8 mouse cellular contexts compared by ENCODE assay signal in genomic region chr5:24360792-24361454, GRCm38 (mm10). TPM values are rescaled to one million over a fixed set of nuclear protein-coding genes. Genes with fewer than 3 reads are reported as not detected.
DNase-seq lines count a peak whose midpoint lies in the region; ATAC-seq and TF ChIP-seq lines count a peak whose summit lies in the region.

No protein-coding gene starts in this region.

- 3% methylated on average over 7 of the region's 7 CpGs for WGBS in limb, embryonic 11.5 days
- WGBS in midbrain, embryonic 14.5 days = 0% methylated on average over 7 of the region's 7 CpGs
- under 1% methylated on average over 7 of the region's 7 CpGs for WGBS in spleen, adult 2 months

- H3K4me3 ChIP-seq in limb, embryonic 11.5 days (ENCODE audit: low read depth, low read length) = no peak overlapping the region
- no peak overlapping the region for H3K4me3 ChIP-seq in midbrain, embryonic 14.5 days (replicated peaks; ENCODE audit: low read depth, low read length)
- H3K4me3 ChIP-seq in spleen, adult 2 months (ENCODE audit: extremely low read depth, insufficient read depth, insufficient read length) = no peak overlapping the region

- no peak for TF ChIP-seq POLR2A in spleen, adult 2 months (IDR thresholded peaks at IDR 0.05; ENCODE audit: low read depth, low read length)

- H3K4me2 ChIP-seq in limb, embryonic 11.5 days (ENCODE audit: low read depth, severe bottlenecking) = no peak overlapping the region
- no peak overlapping the region for H3K4me2 ChIP-seq in midbrain, embryonic 14.5 days (ENCODE audit: low read length)

- no peak overlapping the region for H3K9ac ChIP-seq in limb, embryonic 11.5 days (ENCODE audit: low read length)
- no peak overlapping the region; the same call in 1 of the 2 replicates for H3K9ac ChIP-seq in midbrain, embryonic 14.5 days (replicated peaks; ENCODE audit: low read length)

- peak; percentile 61 for DNase-seq in ovary, postnatal 10 days (ENCODE audit: low spot score)
- DNase-seq in ovary, adult 18-20 months (ENCODE audit: low spot score) = no peak
- peak; percentile 70 for DNase-seq in embryo, embryonic 11.5 days (ENCODE audit: low read depth, low spot score)
- peak; percentile 87 to 94 for DNase-seq in heart, adult 18-20 months
- peak; percentile 65 for DNase-seq in kidney, adult 11 months
- peak; percentile 90 for DNase-seq in limb, embryonic 11.5 days (ENCODE audit: low spot score)
- peak; percentile 93 for DNase-seq in midbrain, embryonic 14.5 days
- DNase-seq in spleen, adult 2 months (ENCODE audit: low read depth in 1 of 2, low spot score in 2 of 2) = peak; percentile 50 to 67

- H3K4me1 ChIP-seq in limb, embryonic 11.5 days (ENCODE audit: control insufficient read depth, insufficient read depth, low read length) = no peaks in the 10 kb centered on the region
- no peaks in the 10 kb centered on the region for H3K4me1 ChIP-seq in midbrain, embryonic 14.5 days (ENCODE audit: control insufficient read depth, insufficient read depth, low read length)
- no peaks in the 10 kb centered on the region for H3K4me1 ChIP-seq in spleen, adult 2 months (ENCODE audit: control insufficient read depth, insufficient read depth, insufficient read length)

- no peaks in the 10 kb centered on the region for H3K36me3 ChIP-seq in limb, embryonic 11.5 days (ENCODE audit: control insufficient read depth, insufficient read depth, low read length)
- H3K36me3 ChIP-seq in midbrain, embryonic 14.5 days (ENCODE audit: control insufficient read depth, insufficient read depth, low read length) = no peaks in the 10 kb centered on the region
- H3K36me3 ChIP-seq in spleen, adult 2 months (ENCODE audit: control insufficient read depth, insufficient read depth, low read length) = no peaks in the 10 kb centered on the region

- no peaks in the 10 kb centered on the region for H3K9me3 ChIP-seq in limb, embryonic 11.5 days (ENCODE audit: control insufficient read depth, low read length)
- no peaks in the 10 kb centered on the region for H3K9me3 ChIP-seq in midbrain, embryonic 14.5 days (ENCODE audit: control insufficient read depth, low read length)

- no peaks in the 10 kb centered on the region for H3K27me3 ChIP-seq in limb, embryonic 11.5 days (ENCODE audit: control insufficient read depth, insufficient read depth, low read length)
- no peaks in the 10 kb centered on the region for H3K27me3 ChIP-seq in midbrain, embryonic 14.5 days (ENCODE audit: control insufficient read depth, insufficient read depth, low read length)
- H3K27me3 ChIP-seq in spleen, adult 2 months (ENCODE audit: control insufficient read depth, insufficient read depth, low read length) = no peaks in the 10 kb centered on the region

- no peak overlapping the region for H3K27ac ChIP-seq in limb, embryonic 11.5 days (replicated peaks; ENCODE audit: low read depth, low read length)
- H3K27ac ChIP-seq in midbrain, embryonic 14.5 days (replicated peaks; ENCODE audit: low read depth, low read length) = no peak overlapping the region
- no peak overlapping the region for H3K27ac ChIP-seq in spleen, adult 2 months (ENCODE audit: insufficient read depth, low read length)

- ATAC-seq in limb, embryonic 11.5 days (ENCODE audit: insufficient number of reproducible peaks, low FRiP score, low TSS enrichment, low read depth) = 0 out of 2 replicates have a peak, but pooled peaks have one; percentile 38
- ATAC-seq in midbrain, embryonic 14.5 days (ENCODE audit: low FRiP score, low TSS enrichment) = peak; percentile 70

- peak; percentile 90; the same call in 1 of the 2 replicates for TF ChIP-seq CTCF in spleen, adult 2 months (IDR thresholded peaks at IDR 0.05; ENCODE audit: extremely low read depth, insufficient read depth, insufficient read length, insufficient replicate concordance)

RNA-seq across cellular contexts. Expression of gene Nos3, which starts 3.7 kb away (rescaled TPM):
- 10 to 100 TPM; 21.8 to 22.6 TPM for total RNA-seq in heart, adult 18-20 months (2021)
- polyA plus RNA-seq in limb, embryonic 11.5 days (2014; fragmentation: Nextera tagmentation; extraction: Ambion mirVana) = 4.8 and 5.3 TPM in 2 replicates
- 5.1 and 7.0 TPM in 2 replicates for polyA plus RNA-seq in midbrain, embryonic 14.5 days (2014; fragmentation: Nextera tagmentation; extraction: Ambion mirVana)
- polyA plus RNA-seq in spleen, adult 2 months (2012; rRNA removed) = 8.4 and 8.5 TPM in 2 replicates

RNA-seq across cellular contexts. Expression of gene Kcnh2, which starts 9.5 kb away (rescaled TPM):
- total RNA-seq in heart, adult 18-20 months (2021) = 10 to 100 TPM; 52.6 to 61.1 TPM
- 6.7 and 7.1 TPM in 2 replicates for polyA plus RNA-seq in limb, embryonic 11.5 days (2014; fragmentation: Nextera tagmentation; extraction: Ambion mirVana)
- 10.2 and 13.1 TPM in 2 replicates for polyA plus RNA-seq in midbrain, embryonic 14.5 days (2014; fragmentation: Nextera tagmentation; extraction: Ambion mirVana)
- polyA plus RNA-seq in spleen, adult 2 months (2012; rRNA removed) = 5.5 and 8.4 TPM in 2 replicates

RNA-seq across cellular contexts. Expression of gene Atg9b, which starts 31.0 kb away (rescaled TPM):
- 1 to 10 TPM in 1 of 2 experiments, under 1 TPM in 1; 0.75 to 1.4 TPM for total RNA-seq in heart, adult 18-20 months (2021)
- polyA plus RNA-seq in limb, embryonic 11.5 days (2014; fragmentation: Nextera tagmentation; extraction: Ambion mirVana) = 0.35 and 1.2 TPM in 2 replicates
- 0.72 and 1.0 TPM in 2 replicates for polyA plus RNA-seq in midbrain, embryonic 14.5 days (2014; fragmentation: Nextera tagmentation; extraction: Ambion mirVana)
- 0.71 and 1.2 TPM in 2 replicates for polyA plus RNA-seq in spleen, adult 2 months (2012; rRNA removed)

RNA-seq across cellular contexts. Expression of gene Abcb8, which starts 32.5 kb away (rescaled TPM):
- total RNA-seq in heart, adult 18-20 months (2021) = 10 to 100 TPM; 87.2 to 90.7 TPM
- 37.6 and 40.5 TPM in 2 replicates for polyA plus RNA-seq in limb, embryonic 11.5 days (2014; fragmentation: Nextera tagmentation; extraction: Ambion mirVana)
- polyA plus RNA-seq in midbrain, embryonic 14.5 days (2014; fragmentation: Nextera tagmentation; extraction: Ambion mirVana) = 45.3 and 52.1 TPM in 2 replicates
- polyA plus RNA-seq in spleen, adult 2 months (2012; rRNA removed) = 31.3 and 35.7 TPM in 2 replicates

RNA-seq across cellular contexts. Expression of gene Asic3, which starts 52.3 kb away (rescaled TPM):
- not detected for total RNA-seq in heart, adult 18-20 months (2021)
- 0.33 and 0.40 TPM in 2 replicates for polyA plus RNA-seq in limb, embryonic 11.5 days (2014; fragmentation: Nextera tagmentation; extraction: Ambion mirVana)
- not detected in 2 replicates for polyA plus RNA-seq in midbrain, embryonic 14.5 days (2014; fragmentation: Nextera tagmentation; extraction: Ambion mirVana)
- 0.14 and 0.26 TPM in 2 replicates for polyA plus RNA-seq in spleen, adult 2 months (2012; rRNA removed)
